Mouse (Mus musculus) brain, embryonic 14.5 days (tissue): Measurements from ENCODE around the gene Gatm.

Source experiments
- CTCF ChIP-seq: fragments of 200-500 bp; IDR thresholded peaks from 2 replicates; pipeline ENCODE4 v1.5.1; 2012; ENCODE audit warnings: inconsistent platforms, mild to moderate bottlenecking, moderate library complexity, borderline replicate concordance; ENCODE audit not compliant: insufficient read depth, insufficient read length; ENCODE audit errors: extremely low read depth
- POLR2A ChIP-seq: fragments of 200-500 bp; IDR thresholded peaks from 2 replicates; pipeline ENCODE4 v1.6.1; 2012; ENCODE audit warnings: mild to moderate bottlenecking, inconsistent platforms, borderline replicate concordance; ENCODE audit not compliant: poor library complexity, insufficient read depth, insufficient read length, severe bottlenecking; ENCODE audit errors: extremely low read depth

DNA sequence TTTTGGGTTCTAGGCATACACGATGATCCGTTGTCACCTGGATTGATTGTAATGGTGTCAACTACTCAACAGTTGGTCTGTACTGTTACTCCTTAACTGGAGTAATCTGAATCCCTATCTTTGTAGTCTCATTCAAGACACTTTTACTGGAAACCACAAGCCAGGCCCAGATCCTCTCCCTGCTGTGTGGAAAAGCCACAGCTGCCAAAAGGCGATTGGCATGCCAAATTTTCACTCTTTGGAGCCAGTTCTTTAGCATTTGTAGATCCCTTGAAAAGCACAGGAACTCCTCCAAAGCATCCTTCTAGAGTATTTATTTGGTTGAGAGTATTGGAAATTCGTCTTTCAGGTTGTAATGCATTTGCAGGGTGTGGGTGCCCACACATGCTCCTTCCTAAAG is 39.8 kb downstream of the Gatm start:
- TF ChIP-seq CTCF (no peak), POLR2A (no peak)
